Mouse (Mus musculus) brain, embryonic 14.5 days (tissue): ENCODE results near the gene Ralgds.

Experiments used
- CTCF ChIP-seq: fragments of 200-500 bp; IDR thresholded peaks from 2 replicates; pipeline ENCODE4 v1.5.1; 2012; ENCODE audit warnings: inconsistent platforms, mild to moderate bottlenecking, moderate library complexity, borderline replicate concordance; ENCODE audit not compliant: insufficient read depth, insufficient read length; ENCODE audit errors: extremely low read depth
- POLR2A ChIP-seq: fragments of 200-500 bp; IDR thresholded peaks from 2 replicates; pipeline ENCODE4 v1.6.1; 2012; ENCODE audit warnings: mild to moderate bottlenecking, inconsistent platforms, borderline replicate concordance; ENCODE audit not compliant: poor library complexity, insufficient read depth, insufficient read length, severe bottlenecking; ENCODE audit errors: extremely low read depth

DNA sequence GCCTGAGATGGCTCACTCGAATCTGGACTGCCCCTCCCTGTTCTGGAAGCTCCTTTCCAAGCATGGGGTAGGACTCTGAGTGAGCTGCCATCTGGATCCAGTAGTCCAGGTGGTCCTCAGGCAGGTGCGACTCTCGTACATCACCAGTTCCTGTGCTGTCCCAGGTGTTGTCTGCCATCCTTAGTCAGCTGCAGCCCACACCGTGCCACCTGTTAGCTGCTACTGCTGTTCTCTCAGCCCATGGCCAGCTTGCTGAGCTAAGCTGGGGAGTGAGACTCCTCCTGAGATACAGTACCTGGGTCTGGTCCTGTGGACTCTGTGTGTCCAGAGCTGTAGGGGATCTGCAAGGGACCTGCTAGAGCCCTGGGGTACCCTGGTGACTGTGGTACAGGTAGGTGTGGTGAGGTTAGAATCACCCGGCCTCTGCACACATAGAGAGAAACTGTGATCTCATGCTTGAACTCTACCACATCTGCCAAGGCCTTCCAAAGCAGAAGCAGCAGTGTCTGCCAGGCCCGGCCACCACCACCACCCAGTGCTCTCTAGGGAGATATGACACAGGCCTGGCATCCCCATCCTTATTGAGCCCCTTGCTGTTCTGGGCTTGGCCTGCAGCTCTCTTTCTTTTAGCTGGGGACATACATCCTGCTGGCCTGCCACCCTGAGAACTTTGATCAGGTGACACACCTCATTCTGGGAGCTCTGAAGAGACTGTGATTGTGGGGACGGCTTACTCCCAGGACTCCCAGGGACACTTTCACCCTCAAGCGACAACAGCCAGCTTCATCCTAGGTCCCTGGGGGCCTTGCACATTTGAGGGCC is 25.3 kb downstream of the Ralgds start:
- no peak for TF ChIP-seq POLR2A
- TF ChIP-seq CTCF, result no peak
